Mouse (Mus musculus): Measurements from ENCODE around the gene Ppp2r2c.

Ppp2r2c gene

GRCm38 (mm10) chr5:36868266-36869090 lies at the start of gene Ppp2r2c:
Gene Ppp2r2c (plus strand): TSS chr5:36868513.
- DNase-seq (ENCODE audit: low spot score in 2 of 2) = no peak

- no peak for DNase-seq (ENCODE audit: low spot score in 2 of 2)
Measured at GRCm38 (mm10) chr5:36819742-36820141, 48.6 kb upstream of the Ppp2r2c start.

- DNase-seq (ENCODE audit: low spot score in 2 of 2) = peak; percentile 17 to 39
Measured at GRCm38 (mm10) chr5:36820142-36820541, 48.2 kb upstream of the Ppp2r2c start.

GRCm38 (mm10) chr5:36822907-36823306 lies 45.4 kb upstream of the Ppp2r2c start:
- DNase-seq (ENCODE audit: low spot score in 2 of 2) = no peak

- no peak for DNase-seq (ENCODE audit: low spot score in 2 of 2)
Measured at GRCm38 (mm10) chr5:36829098-36829497, 39.2 kb upstream of the Ppp2r2c start.

- DNase-seq (ENCODE audit: low spot score in 2 of 2) = peak; percentile 84 to 85
Measured at GRCm38 (mm10) chr5:36829913-36830879, 38.1 kb upstream of the Ppp2r2c start, which contains the start of gene Man2b2. Gene Man2b2 (minus strand): TSS chr5:36830653.

- peak in 1 of 2 experiments; percentile 22 for DNase-seq (ENCODE audit: low spot score in 2 of 2)
Measured at GRCm38 (mm10) chr5:36831272-36831671, 37.0 kb upstream of the Ppp2r2c start.

- peak; percentile 30 to 33 for DNase-seq (ENCODE audit: low spot score in 2 of 2)
Measured at GRCm38 (mm10) chr5:36835933-36836332, 32.4 kb upstream of the Ppp2r2c start.

- DNase-seq (ENCODE audit: low spot score in 2 of 2) = no peak
Measured at GRCm38 (mm10) chr5:36839032-36839431, 29.3 kb upstream of the Ppp2r2c start.

- no peak for DNase-seq (ENCODE audit: low spot score in 2 of 2)
Measured at GRCm38 (mm10) chr5:36839602-36840001, 28.7 kb upstream of the Ppp2r2c start.

- DNase-seq (ENCODE audit: low spot score in 2 of 2) = no peak
Measured at GRCm38 (mm10) chr5:36840092-36840491, 28.2 kb upstream of the Ppp2r2c start.

GRCm38 (mm10) chr5:36841701-36842100 lies 26.6 kb upstream of the Ppp2r2c start:
- no peak for DNase-seq (ENCODE audit: low spot score in 2 of 2)

GRCm38 (mm10) chr5:36844490-36844889 lies 23.8 kb upstream of the Ppp2r2c start:
- DNase-seq (ENCODE audit: low spot score in 2 of 2) = no peak

GRCm38 (mm10) chr5:36851572-36851971 lies 16.7 kb upstream of the Ppp2r2c start:
- DNase-seq (ENCODE audit: low spot score in 2 of 2) = no peak

GRCm38 (mm10) chr5:36855180-36855579 lies 13.1 kb upstream of the Ppp2r2c start:
- DNase-seq (ENCODE audit: low spot score in 2 of 2) = no peak

GRCm38 (mm10) chr5:36856529-36856928 lies 11.8 kb upstream of the Ppp2r2c start:
- DNase-seq (ENCODE audit: low spot score in 2 of 2) = no peak

- DNase-seq (ENCODE audit: low spot score in 2 of 2) = no peak
Measured at GRCm38 (mm10) chr5:36857546-36857945, 10.8 kb upstream of the Ppp2r2c start.

GRCm38 (mm10) chr5:36861084-36861483 lies 7.2 kb upstream of the Ppp2r2c start:
- DNase-seq (ENCODE audit: low spot score in 2 of 2) = no peak

- no peak for DNase-seq (ENCODE audit: low spot score in 2 of 2)
Measured at GRCm38 (mm10) chr5:36866701-36867250, 1.5 kb upstream of the Ppp2r2c start.

GRCm38 (mm10) chr5:36867561-36867960 lies 752 bp upstream of the Ppp2r2c start:
- DNase-seq (ENCODE audit: low spot score in 2 of 2) = no peak

- no peak for DNase-seq (ENCODE audit: low spot score in 2 of 2)
Measured at GRCm38 (mm10) chr5:36869186-36869577, 869 bp downstream of the Ppp2r2c start.

All from spleen, postnatal 36 days (tissue).